Mouse (Mus musculus) bone marrow macrophage, adult 2 months (primary cell): ENCODE measurements around the gene Ephx4. TPM values are rescaled to one million over a fixed set of nuclear protein-coding genes. Genes with fewer than 3 reads are reported as not detected.

Experiments
- H3K27ac ChIP-seq: 2 replicates; pipeline ENCODE4 v1.5.1; 2012; ENCODE audit warnings: low read depth, low read length; ENCODE audit not compliant: insufficient read depth
- H3K4me1 ChIP-seq: 2 replicates; pipeline ENCODE4 v1.6.1; 2012; ENCODE audit warnings: low read length; ENCODE audit not compliant: control insufficient read depth, insufficient read depth
- H3K4me3 ChIP-seq: 2 replicates; pipeline ENCODE4 v1.5.1; 2012; ENCODE audit warnings: mild to moderate bottlenecking, low read length, moderate library complexity; ENCODE audit not compliant: insufficient read depth
- CTCF ChIP-seq: IDR thresholded peaks from 2 replicates; pipeline ENCODE4 v1.5.1; 2012; ENCODE audit warnings: low read depth, mild to moderate bottlenecking, low read length, moderate library complexity
- POLR2A ChIP-seq: IDR thresholded peaks from 2 replicates; pipeline ENCODE4 v1.6.1; 2012; ENCODE audit warnings: mild to moderate bottlenecking, low read depth, low read length, borderline replicate concordance
- polyA plus RNA-seq: library from polyadenylated mRNA; stranded (reverse); fragments of >200 nt; gene quantifications from 2 replicates; pipeline ENCODE4 v1.2.4, GENCODE M21; 2012; ENCODE audit not compliant: missing spikeins, insufficient read depth, insufficient read length

Gene Ephx4
- polyA plus RNA-seq, 1 experiment = not detected

DNA sequence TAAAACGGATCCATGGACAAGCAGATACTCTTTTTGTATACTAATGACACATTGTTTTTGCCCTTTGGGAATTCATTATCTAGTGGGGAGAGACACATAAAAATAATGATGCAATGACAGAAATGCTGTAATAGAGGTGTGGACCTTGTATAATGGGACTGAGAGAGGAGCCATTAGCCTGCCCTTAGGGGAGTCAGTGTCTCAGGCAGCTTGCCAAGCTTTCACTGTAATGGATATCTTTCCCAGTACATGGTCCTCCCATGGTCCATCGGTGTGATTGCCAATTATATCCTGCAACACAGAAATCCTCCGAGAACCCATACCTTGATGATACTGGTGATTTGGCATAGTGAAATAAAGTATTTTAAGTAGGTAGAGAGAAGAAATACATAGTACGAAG, 41.7 kb downstream of the Ephx4 start:
- TF ChIP-seq POLR2A (no peak), CTCF (no peak)
- Histone ChIP-seq H3K27ac (no peak overlapping the region), H3K4me1 (peaks cover 22% of the 10 kb centered on the region), H3K4me3 (no peak overlapping the region)

DNA sequence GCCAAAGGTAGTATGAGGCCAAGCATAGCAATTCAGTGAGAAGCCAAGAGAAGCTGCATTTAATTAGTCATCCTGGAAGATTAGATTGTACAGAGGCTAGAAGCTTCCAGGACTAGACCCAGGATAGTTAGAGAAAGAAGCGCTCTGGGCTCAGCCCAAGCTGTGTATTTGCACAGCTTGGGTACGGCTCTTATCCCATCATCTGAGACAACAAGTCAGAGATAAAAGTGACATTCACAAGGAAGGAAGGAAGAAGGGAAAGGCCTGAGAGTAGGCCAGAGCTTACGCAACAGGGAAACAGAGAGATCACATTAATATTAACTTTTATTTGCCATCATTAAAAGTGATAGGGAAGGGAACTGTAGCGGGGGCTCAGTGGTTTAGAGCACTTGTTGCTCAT, 45.4 kb downstream of the Ephx4 start:
- H3K4me1 ChIP-seq = peaks cover 28% of the 10 kb centered on the region
- H3K4me3 ChIP-seq = no peak overlapping the region
- no peak overlapping the region for H3K27ac ChIP-seq
- TF ChIP-seq POLR2A (no peak), CTCF (no peak)

DNA sequence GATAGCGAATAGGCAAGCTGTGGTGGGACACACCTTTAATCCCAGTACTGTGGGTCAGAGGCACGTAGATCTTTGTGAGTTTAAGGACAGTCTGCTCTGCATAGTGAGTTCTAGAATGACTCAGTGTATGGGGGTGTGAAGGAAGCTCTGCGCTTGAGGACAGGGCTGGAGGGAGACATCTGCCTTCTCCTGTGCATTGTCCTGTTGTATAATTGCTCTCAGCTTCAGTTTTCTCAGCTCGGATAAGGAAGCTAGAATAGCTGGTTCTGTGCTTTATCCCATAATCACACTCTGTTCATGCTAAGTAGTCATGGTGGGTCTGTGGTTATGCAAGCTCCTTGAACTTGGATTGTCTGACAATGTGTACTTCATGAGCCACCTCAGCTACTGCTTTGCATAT, 46.2 kb downstream of the Ephx4 start:
- Histone ChIP-seq H3K27ac (no peak overlapping the region), H3K4me1 (peaks cover 26% of the 10 kb centered on the region), H3K4me3 (no peak overlapping the region)
- TF ChIP-seq POLR2A = no peak
- TF ChIP-seq CTCF = no peak

DNA sequence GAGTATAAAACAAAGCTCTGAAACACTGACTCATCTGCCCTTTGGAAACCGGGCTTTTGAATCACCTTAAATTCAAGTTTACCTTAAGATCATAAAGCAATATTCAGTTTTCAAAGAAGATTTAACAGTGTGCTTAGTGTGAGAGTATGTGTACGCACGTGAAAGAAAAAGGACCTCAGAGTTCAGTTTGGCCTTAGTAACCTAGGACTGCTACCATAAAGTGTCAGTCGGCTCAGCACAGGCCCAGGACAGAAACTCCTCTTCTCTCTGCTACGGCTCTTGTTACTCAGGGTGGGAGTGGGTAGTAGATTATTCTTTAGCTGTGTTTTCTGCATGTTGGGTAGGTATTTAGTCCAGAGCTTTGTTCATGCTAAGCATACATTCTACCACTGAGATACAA, 47.1 kb downstream of the Ephx4 start:
- Histone ChIP-seq H3K27ac (no peak overlapping the region), H3K4me1 (peaks cover 26% of the 10 kb centered on the region), H3K4me3 (no peak overlapping the region)
- TF ChIP-seq CTCF (no peak), POLR2A (no peak)

DNA sequence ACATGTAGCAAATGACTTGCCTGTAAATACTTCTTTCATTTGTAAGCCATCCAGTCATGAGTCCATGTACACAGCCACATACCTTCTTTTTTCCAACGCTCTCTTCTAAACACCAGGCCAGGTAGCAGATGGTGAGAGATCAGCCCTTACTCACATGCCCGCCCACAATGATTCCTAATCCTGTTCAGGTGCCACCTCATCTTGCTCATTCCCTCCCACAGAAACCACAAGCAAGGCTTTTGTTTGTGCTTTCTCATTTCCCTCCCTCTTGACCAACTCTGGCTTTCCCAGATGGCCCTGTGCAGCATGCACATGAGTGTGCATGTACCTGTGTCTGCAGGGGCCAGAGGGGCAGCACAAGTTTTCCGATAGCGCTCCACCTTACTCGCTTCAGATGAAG, 47.8 kb downstream of the Ephx4 start:
- Histone ChIP-seq H3K4me1 (peaks cover 29% of the 10 kb centered on the region), H3K4me3 (no peak overlapping the region), H3K27ac (no peak overlapping the region)
- TF ChIP-seq POLR2A (no peak), CTCF (no peak)

DNA sequence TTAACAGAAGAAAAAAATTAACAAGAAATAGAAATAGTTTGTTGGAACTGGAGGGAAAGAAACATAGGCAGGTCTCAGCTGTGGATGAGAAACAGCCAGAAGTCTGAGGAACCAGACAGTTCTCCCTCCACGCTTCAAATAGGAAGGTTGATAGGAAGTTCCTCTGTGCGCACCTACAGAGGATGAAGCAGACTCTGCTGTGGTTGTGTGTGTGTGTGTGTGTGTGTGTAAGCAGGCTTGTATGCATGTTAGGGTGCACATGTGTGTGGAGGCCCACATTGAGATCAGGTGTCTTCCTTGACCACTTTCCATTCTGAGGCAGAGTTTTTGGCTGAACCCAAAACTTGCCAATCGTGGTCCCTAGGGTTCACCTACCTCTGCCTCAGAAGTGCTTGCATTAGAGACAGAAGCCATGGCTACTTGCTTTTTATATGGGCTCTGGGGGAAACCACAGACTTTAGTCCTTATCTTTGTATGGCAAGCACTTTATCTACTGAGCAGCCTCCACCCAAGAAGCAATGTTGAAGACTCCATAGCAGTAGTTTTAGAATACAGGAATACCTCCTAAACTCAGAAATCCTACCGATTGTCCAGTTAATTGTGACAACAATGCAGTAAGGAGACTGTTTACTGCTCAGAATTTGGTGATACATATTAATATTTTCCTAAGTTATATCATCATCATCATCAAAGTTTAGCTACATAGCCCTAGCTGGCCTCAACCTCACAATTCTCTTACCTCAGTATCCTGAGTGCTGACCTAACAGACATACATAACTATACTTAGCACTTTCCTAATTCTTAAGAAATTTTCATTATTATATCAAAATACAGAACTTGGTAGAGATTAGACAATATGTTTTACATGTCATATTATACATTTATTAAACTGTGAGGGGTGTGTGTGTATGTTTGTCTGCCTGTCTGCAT, 59.9 kb downstream of the Ephx4 start:
- Histone ChIP-seq H3K4me1 (peaks cover 10% of the 10 kb centered on the region), H3K4me3 (no peak overlapping the region), H3K27ac (no peak overlapping the region)
- no peak for TF ChIP-seq CTCF
- no peak for TF ChIP-seq POLR2A

DNA sequence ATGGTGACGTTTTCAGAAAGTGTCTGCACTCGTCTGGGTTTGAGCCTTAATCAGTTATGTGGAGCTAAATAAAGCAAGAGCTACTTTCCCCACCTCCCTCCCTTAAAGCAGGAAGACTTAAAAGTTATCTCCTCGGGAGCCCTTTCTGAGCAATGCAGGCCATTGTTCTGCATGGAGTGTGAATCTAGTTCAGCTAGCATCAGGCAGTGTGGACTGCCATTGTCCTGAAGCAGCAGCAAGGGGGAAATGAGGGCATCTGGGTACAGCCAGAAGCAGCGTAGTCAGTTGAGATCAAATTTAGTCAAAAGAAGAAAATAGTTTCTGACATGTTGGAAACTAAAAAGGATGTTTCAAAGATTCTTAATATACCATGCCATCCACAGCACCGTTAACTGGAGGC, 64.0 kb downstream of the Ephx4 start:
- TF ChIP-seq POLR2A (no peak), CTCF (no peak)
- no peak overlapping the region for H3K4me3 ChIP-seq
- H3K4me1 ChIP-seq = peaks cover 4% of the 10 kb centered on the region
- no peak overlapping the region for H3K27ac ChIP-seq

DNA sequence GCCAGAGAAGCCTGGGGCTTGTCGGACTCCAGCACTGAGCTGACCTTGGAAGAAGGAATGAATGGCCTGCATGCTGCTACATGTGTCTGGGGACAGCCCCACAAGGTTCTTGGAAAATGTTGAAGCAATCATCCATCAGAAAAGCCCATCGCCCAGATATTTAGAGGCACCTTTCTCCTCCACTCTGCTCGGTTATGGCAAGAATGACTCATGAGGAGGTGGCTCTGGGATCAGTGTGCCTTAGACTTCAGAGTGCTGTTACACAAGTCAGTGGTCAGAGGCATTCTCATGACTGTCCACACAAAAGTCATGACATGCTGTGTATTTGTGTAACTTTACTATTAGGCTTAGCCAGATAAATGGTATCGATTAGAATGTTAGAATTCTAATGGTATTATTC, 64.6 kb downstream of the Ephx4 start:
- H3K4me1 ChIP-seq = peaks cover 4% of the 10 kb centered on the region
- H3K4me3 ChIP-seq = no peak overlapping the region
- TF ChIP-seq CTCF (no peak), POLR2A (no peak)
- no peak overlapping the region for H3K27ac ChIP-seq

DNA sequence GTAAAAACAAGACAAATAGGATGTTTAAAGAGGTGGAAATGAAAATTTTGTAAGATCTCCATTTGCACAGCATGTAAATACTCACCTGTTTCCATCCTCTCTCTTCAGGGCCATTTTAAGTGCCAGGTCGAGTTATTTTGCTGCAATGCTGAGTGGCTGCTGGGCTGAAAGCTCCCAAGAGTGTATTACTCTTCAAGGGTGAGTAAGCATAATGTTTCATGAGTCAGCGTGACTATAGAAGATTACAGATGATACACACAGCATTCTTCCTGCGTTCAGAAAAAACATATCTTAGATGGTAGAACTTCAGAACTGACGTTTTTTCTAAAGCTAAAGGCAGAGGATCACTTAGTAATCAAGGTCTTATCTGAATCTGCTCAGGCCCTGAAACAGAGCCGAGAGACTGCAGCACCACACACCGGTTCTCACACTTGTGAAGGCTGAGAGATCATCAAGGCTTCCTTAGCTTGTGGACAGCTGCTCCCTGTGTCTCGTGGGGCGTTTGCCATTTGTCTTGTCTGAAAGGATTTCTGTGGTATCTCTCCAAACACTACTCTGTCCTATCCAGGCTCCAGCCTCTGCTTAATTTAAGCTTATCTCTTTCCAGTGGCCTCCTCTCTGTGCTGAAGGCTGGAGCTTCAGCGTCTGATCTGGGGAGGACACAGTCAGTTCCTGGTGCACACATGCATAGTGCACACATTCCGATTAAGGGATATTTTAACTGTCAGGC, 68.2 kb downstream of the Ephx4 start:
- H3K4me1 ChIP-seq = peaks cover 4% of the 10 kb centered on the region
- no peak overlapping the region for H3K27ac ChIP-seq
- H3K4me3 ChIP-seq = no peak overlapping the region
- no peak for TF ChIP-seq POLR2A
- TF ChIP-seq CTCF = no peak

Other genes with a start within 250 kb of the Ephx4 start
- 0.51 and 1.1 TPM in 2 replicates for gene Tgfbr3, start 113.1 kb upstream of the Ephx4 start, polyA plus RNA-seq
- 1.6 and 1.8 TPM in 2 replicates for gene Brdt, start 71.6 kb upstream of the Ephx4 start, polyA plus RNA-seq
- not detected in 2 replicates for gene Lpcat2b, start 28.8 kb downstream of the Ephx4 start, polyA plus RNA-seq
- gene Btbd8, start 35.3 kb downstream of the Ephx4 start, polyA plus RNA-seq = 2.5 and 3.8 TPM in 2 replicates
- gene Gm42669, start 104.9 kb downstream of the Ephx4 start, polyA plus RNA-seq = not detected in 2 replicates
- not detected in 2 replicates for gene 1700028K03Rik, start 132.0 kb downstream of the Ephx4 start, polyA plus RNA-seq
- 11.2 and 11.7 TPM in 2 replicates for gene Rpap2, start 194.6 kb downstream of the Ephx4 start, polyA plus RNA-seq
- gene Glmn, start 195.2 kb downstream of the Ephx4 start, polyA plus RNA-seq = 11.1 and 13.9 TPM in 2 replicates